Mouse (Mus musculus): ENCODE data around the gene Nat8f2. TPM values are rescaled to one million over a fixed set of nuclear protein-coding genes. Genes with fewer than 3 reads are reported as not detected.

Nat8f2 gene
- polyA plus RNA-seq, 1 experiment, result 0.23 TPM

GRCm38 (mm10) chr6:85831796-85832321 lies 37.1 kb downstream of the Nat8f2 start, which contains the start of gene Nat8:
TSS of gene Nat8 (minus strand) at chr6:85832082.
- Histone ChIP-seq H3K27me3 (ENCODE audit: control insufficient read depth, insufficient read depth, low read length) (no peaks in the 10 kb centered on the region), H3K27ac (ENCODE audit: control insufficient read depth, insufficient read depth, low read depth, low read length) (no peak within 1 kb of the TSS), H3K36me3 (ENCODE audit: control insufficient read depth, insufficient read depth, low read length) (no peaks in the 10 kb centered on the region), H3K4me3 (ENCODE audit: control insufficient read depth, low read depth, low read length) (no peak within 1 kb of the TSS), H3K4me1 (ENCODE audit: control insufficient read depth, insufficient read depth, low read length) (no peaks in the 10 kb centered on the region)
- TF ChIP-seq CTCF (IDR thresholded peaks at IDR 0.05; ENCODE audit: control insufficient read depth, insufficient read depth, insufficient replicate concordance, low read depth, low read length) (no peak), POLR2A (IDR thresholded peaks at IDR 0.05; ENCODE audit: control insufficient read depth, low read depth, low read length) (no peak)

DNA sequence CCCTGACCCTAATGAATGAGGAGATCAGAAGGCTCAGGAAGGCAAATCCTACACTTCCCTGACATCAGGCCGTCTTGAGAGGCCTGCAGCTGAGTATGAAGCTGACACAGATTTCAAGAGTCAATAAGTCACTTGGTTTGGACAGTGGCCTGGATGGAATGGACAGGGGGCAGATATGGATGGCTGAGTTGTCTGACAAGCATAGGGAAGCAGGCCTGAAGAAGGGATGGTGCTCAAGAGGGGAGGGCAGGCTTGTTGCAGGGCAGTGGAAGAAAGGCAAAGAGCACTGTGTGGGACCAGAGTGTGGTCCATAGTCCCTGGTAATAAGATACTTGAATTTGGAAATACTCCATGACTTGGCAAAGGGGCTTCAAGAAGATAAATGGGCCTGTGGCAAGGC lies 39.5 kb downstream of the Nat8f2 start:
- Histone ChIP-seq H3K36me3 (ENCODE audit: control insufficient read depth, insufficient read depth, low read length) (no peaks in the 10 kb centered on the region), H3K4me1 (ENCODE audit: control insufficient read depth, insufficient read depth, low read length) (no peaks in the 10 kb centered on the region), H3K27ac (ENCODE audit: control insufficient read depth, insufficient read depth, low read depth, low read length) (no peak overlapping the region), H3K27me3 (ENCODE audit: control insufficient read depth, insufficient read depth, low read length) (no peaks in the 10 kb centered on the region), H3K4me3 (ENCODE audit: control insufficient read depth, low read depth, low read length) (no peak overlapping the region)
- TF ChIP-seq POLR2A (IDR thresholded peaks at IDR 0.05; ENCODE audit: control insufficient read depth, low read depth, low read length) (no peak), CTCF (IDR thresholded peaks at IDR 0.05; ENCODE audit: control insufficient read depth, insufficient read depth, insufficient replicate concordance, low read depth, low read length) (no peak)

DNA sequence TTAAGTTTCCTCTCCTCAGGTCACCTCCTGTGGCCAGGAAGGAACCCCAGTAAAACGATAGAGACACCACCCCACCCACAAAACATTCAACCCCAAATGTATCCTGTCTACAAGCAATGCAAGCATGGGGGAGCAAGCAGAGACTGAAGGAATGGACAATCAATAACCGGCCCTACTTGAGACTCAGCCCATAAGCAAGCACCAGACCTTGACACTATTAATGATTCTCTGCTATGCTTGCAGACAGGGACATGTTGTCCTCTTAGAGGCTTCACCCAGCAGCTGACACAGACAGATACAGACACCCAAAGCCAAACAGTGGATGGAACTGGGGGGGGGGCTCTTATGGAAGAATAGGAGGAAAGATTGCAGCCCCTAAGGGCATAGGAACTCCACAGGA lies 43.1 kb downstream of the Nat8f2 start:
- Histone ChIP-seq H3K4me1 (ENCODE audit: control insufficient read depth, insufficient read depth, low read length) (no peaks in the 10 kb centered on the region), H3K4me3 (ENCODE audit: control insufficient read depth, low read depth, low read length) (no peak overlapping the region), H3K36me3 (ENCODE audit: control insufficient read depth, insufficient read depth, low read length) (no peaks in the 10 kb centered on the region), H3K27me3 (ENCODE audit: control insufficient read depth, insufficient read depth, low read length) (no peaks in the 10 kb centered on the region), H3K27ac (ENCODE audit: control insufficient read depth, insufficient read depth, low read depth, low read length) (no peak overlapping the region)
- TF ChIP-seq POLR2A (IDR thresholded peaks at IDR 0.05; ENCODE audit: control insufficient read depth, low read depth, low read length) (no peak), CTCF (IDR thresholded peaks at IDR 0.05; ENCODE audit: control insufficient read depth, insufficient read depth, insufficient replicate concordance, low read depth, low read length) (no peak)

DNA sequence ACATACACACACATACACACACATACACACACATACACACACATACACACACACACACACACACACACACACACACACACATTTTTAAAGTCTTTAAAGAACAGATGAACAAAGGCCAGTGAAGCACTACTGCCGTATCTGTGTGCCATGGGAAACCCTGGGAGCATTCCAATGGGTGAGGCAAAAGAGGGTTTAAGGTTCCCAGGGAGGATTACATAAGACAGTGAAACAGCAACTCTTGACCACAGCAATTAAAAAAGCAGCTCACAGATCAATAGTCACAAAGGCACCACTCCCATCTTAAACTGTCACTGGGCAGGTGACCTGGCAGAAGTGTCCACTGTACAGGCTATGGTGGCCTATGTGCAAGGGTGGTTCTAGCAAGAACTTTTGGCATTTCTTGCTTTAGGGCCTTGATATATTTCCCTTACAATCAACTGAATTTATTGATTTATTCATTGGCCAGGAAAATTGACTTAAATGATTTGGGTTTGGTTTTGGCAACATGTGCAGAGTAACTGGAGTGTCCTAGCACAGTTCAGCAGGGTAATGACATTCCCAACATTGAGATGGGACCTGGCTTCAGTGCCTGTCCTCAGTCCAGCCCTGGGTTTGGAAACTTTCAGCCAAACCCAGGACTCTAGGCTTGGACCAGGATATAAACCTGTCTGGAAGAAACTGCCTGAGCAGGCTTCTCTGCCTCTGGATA lies 45.4 kb downstream of the Nat8f2 start:
- no peak overlapping the region for H3K27ac ChIP-seq (ENCODE audit: control insufficient read depth, insufficient read depth, low read depth, low read length)
- no peaks in the 10 kb centered on the region for H3K27me3 ChIP-seq (ENCODE audit: control insufficient read depth, insufficient read depth, low read length)
- H3K4me1 ChIP-seq (ENCODE audit: control insufficient read depth, insufficient read depth, low read length), result no peaks in the 10 kb centered on the region
- TF ChIP-seq POLR2A (IDR thresholded peaks at IDR 0.05; ENCODE audit: control insufficient read depth, low read depth, low read length) (no peak), CTCF (IDR thresholded peaks at IDR 0.05; ENCODE audit: control insufficient read depth, insufficient read depth, insufficient replicate concordance, low read depth, low read length) (no peak)
- H3K36me3 ChIP-seq (ENCODE audit: control insufficient read depth, insufficient read depth, low read length), result no peaks in the 10 kb centered on the region
- no peak overlapping the region for H3K4me3 ChIP-seq (ENCODE audit: control insufficient read depth, low read depth, low read length)

- Histone ChIP-seq H3K4me1 (ENCODE audit: control insufficient read depth, insufficient read depth, low read length) (no peaks in the 10 kb centered on the region), H3K27ac (ENCODE audit: control insufficient read depth, insufficient read depth, low read depth, low read length) (no peak overlapping the region), H3K36me3 (ENCODE audit: control insufficient read depth, insufficient read depth, low read length) (no peaks in the 10 kb centered on the region), H3K27me3 (ENCODE audit: control insufficient read depth, insufficient read depth, low read length) (no peaks in the 10 kb centered on the region), H3K4me3 (ENCODE audit: control insufficient read depth, low read depth, low read length) (no peak overlapping the region)
- TF ChIP-seq CTCF (IDR thresholded peaks at IDR 0.05; ENCODE audit: control insufficient read depth, insufficient read depth, insufficient replicate concordance, low read depth, low read length) (no peak), POLR2A (IDR thresholded peaks at IDR 0.05; ENCODE audit: control insufficient read depth, low read depth, low read length) (no peak)
Measured at GRCm38 (mm10) chr6:85822286-85822685, 46.7 kb downstream of the Nat8f2 start.

DNA sequence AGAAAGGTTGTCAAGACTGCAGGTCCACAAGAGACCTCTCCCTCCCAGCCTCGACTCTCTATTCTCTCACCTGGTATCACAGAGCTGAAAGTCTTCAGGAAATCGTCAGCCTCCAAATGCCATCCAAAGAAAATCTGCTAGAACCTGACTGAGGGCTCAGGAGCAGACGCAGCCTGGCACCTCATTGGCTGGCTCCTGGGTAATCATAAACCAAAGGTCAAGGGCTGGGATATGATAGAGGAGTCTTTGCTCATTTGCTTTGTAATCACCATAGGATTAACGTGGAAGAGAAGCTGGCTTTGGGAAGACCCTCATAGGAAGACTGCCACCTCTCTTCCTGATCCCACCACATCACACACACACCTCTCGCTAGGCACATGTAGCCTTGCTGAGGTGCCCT lies 48.1 kb downstream of the Nat8f2 start, which contains the start of the genes Nat8f6 and Nat8f5:
Gene Nat8f6, minus strand, starts transcription at position 118 of the 400 bp plus-strand sequence.
Gene Nat8f5, minus strand, starts transcription at position 136 of the 400 bp plus-strand sequence.
- TF ChIP-seq POLR2A (IDR thresholded peaks at IDR 0.05; ENCODE audit: control insufficient read depth, low read depth, low read length) (no peak), CTCF (IDR thresholded peaks at IDR 0.05; ENCODE audit: control insufficient read depth, insufficient read depth, insufficient replicate concordance, low read depth, low read length) (no peak)

GRCm38 (mm10) chr6:85818338-85818737 lies 50.6 kb downstream of the Nat8f2 start:
- Histone ChIP-seq H3K4me3 (ENCODE audit: control insufficient read depth, low read depth, low read length) (no peak overlapping the region), H3K27ac (ENCODE audit: control insufficient read depth, insufficient read depth, low read depth, low read length) (no peak overlapping the region), H3K36me3 (ENCODE audit: control insufficient read depth, insufficient read depth, low read length) (no peaks in the 10 kb centered on the region), H3K27me3 (ENCODE audit: control insufficient read depth, insufficient read depth, low read length) (no peaks in the 10 kb centered on the region), H3K4me1 (ENCODE audit: control insufficient read depth, insufficient read depth, low read length) (no peaks in the 10 kb centered on the region)
- no peak for TF ChIP-seq CTCF (IDR thresholded peaks at IDR 0.05; ENCODE audit: control insufficient read depth, insufficient read depth, insufficient replicate concordance, low read depth, low read length)
- TF ChIP-seq POLR2A (IDR thresholded peaks at IDR 0.05; ENCODE audit: control insufficient read depth, low read depth, low read length), result no peak

More for the DNA sequence above, 48.1 kb downstream of the Nat8f2 start, which contains the start of the genes Nat8f6 and Nat8f5:
- H3K27ac ChIP-seq (ENCODE audit: control insufficient read depth, insufficient read depth, low read depth, low read length), result no peak within 1 kb of the TSS
- no peaks in the 10 kb centered on the region for H3K27me3 ChIP-seq (ENCODE audit: control insufficient read depth, insufficient read depth, low read length)
- no peaks in the 10 kb centered on the region for H3K36me3 ChIP-seq (ENCODE audit: control insufficient read depth, insufficient read depth, low read length)
- no peak within 1 kb of the TSS for H3K4me3 ChIP-seq (ENCODE audit: control insufficient read depth, low read depth, low read length)
- no peaks in the 10 kb centered on the region for H3K4me1 ChIP-seq (ENCODE audit: control insufficient read depth, insufficient read depth, low read length)

Other genes with a start within 250 kb of the Nat8f2 start
- 0.09 and 0.37 TPM in 2 replicates for gene Nat8f7, start 156.0 kb downstream of the Nat8f2 start, polyA plus RNA-seq (2012; rRNA removed)
- gene Nat8f3, start 103.4 kb downstream of the Nat8f2 start, polyA plus RNA-seq (2012; rRNA removed), result 0.35 and 0.47 TPM in 2 replicates
- 0.23 and 0.41 TPM in 2 replicates for gene Nat8f6, start 48.2 kb downstream of the Nat8f2 start, polyA plus RNA-seq (2012; rRNA removed)
- 1.3 and 2.9 TPM in 2 replicates for gene Nat8f5, start 48.2 kb downstream of the Nat8f2 start, polyA plus RNA-seq (2012; rRNA removed)
- gene Nat8, start 37.1 kb downstream of the Nat8f2 start, polyA plus RNA-seq (2012; rRNA removed), result 10.4 and 10.7 TPM in 2 replicates
- gene Nat8f4, start 35.7 kb upstream of the Nat8f2 start, polyA plus RNA-seq (2012; rRNA removed), result 27.6 and 45.1 TPM in 2 replicates
- gene Tprkb, start 42.7 kb upstream of the Nat8f2 start, polyA plus RNA-seq (2012; rRNA removed), result 10.8 and 11.1 TPM in 2 replicates
- 6.1 and 7.6 TPM in 2 replicates for gene Nat8f1, start 46.5 kb upstream of the Nat8f2 start, polyA plus RNA-seq (2012; rRNA removed)
- gene Dusp11, start 92.5 kb upstream of the Nat8f2 start, polyA plus RNA-seq (2012; rRNA removed), result 12.2 and 15.7 TPM in 2 replicates
- 0.99 and 1.6 TPM in 2 replicates for gene Figla, start 147.0 kb upstream of the Nat8f2 start, polyA plus RNA-seq (2012; rRNA removed)
- 1.6 and 1.7 TPM in 2 replicates for gene Add2, start 159.5 kb upstream of the Nat8f2 start, polyA plus RNA-seq (2012; rRNA removed)